Mouse (Mus musculus): ENCODE measurements at regions not wholly inside any gene's neighbourhood (a gene's known extent, or its start where the extent isn't known, plus 50 kb on each side); places are given as distances from the start of the nearest gene placed in this dataset.
"Not testable (repeated sequence)": the region's sequence is repeated elsewhere in the genome, so short reads cannot be mapped to it uniquely, and the experiment has no call there.

GRCm38 (mm10) chrX:79760887-79761286, 89.7 kb upstream of the Mageb16 start:
- DNase-seq (ENCODE audit: low spot score in 2 of 2) = peak in 1 of 2 experiments; percentile 1

DNA sequence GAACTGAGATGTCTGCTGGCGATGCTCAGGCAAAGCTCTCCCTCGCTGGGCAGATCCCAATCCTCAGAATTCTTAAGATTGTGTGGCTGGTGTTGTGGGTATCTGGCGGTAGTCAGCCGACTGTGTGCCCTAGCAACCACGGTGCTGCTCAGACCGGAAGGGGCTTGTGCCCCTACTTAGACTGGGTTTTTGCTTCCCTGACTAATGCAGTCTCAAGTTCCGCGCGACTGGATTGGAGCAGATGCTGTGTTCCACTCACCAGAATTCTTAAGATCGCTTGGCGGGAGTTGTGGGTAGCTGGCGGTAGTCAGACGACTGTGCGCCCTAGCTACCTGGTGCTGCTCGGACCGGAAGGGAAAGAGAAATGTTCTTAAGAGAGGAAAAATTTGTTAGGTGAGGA, 87.4 kb upstream of the Mageb16 start:
- DNase-seq (ENCODE audit: low spot score in 2 of 2) = not testable (repeated sequence)
